Mouse (Mus musculus) hindbrain, embryonic 13.5 days (tissue): Measurements from ENCODE around the gene Fam160a2. TPM values are rescaled to one million over a fixed set of nuclear protein-coding genes. Genes with fewer than 3 reads are reported as not detected.
"Not testable (repeated sequence)": the region's sequence is repeated elsewhere in the genome, so short reads cannot be mapped to it uniquely, and the experiment has no call there.

Experiments used
- ATAC-seq: fragments of 200-750 bp; cut with Nextera tagmentation; 2 replicates; pipeline ENCODE4 v1.8.0; 2017; ENCODE audit warnings: moderate TSS enrichment; ENCODE audit not compliant: low FRiP score
- H3K27ac ChIP-seq: fragments of 300-500 bp; sonication (generic); 2 replicates; pipeline ENCODE4 v1.5.1; 2015; ENCODE audit warnings: inconsistent platforms, mild to moderate bottlenecking, moderate library complexity
- H3K27me3 ChIP-seq: fragments of 300-500 bp; sonication (generic); 2 replicates; pipeline ENCODE4 v1.6.1; 2015; ENCODE audit warnings: mild to moderate bottlenecking, inconsistent platforms
- H3K36me3 ChIP-seq: fragments of 300-500 bp; sonication (generic); 2 replicates; pipeline ENCODE4 v1.6.1; 2015; ENCODE audit warnings: mild to moderate bottlenecking, inconsistent platforms
- H3K4me1 ChIP-seq: fragments of 300-500 bp; sonication (generic); replicated peaks from 2 replicates; pipeline ENCODE4 v1.6.1; 2015; ENCODE audit warnings: inconsistent platforms
- H3K4me2 ChIP-seq: fragments of 300-500 bp; sonication (generic); 2 replicates; pipeline ENCODE4 v1.6.1; 2015; ENCODE audit warnings: inconsistent platforms, mild to moderate bottlenecking, moderate library complexity
- H3K4me3 ChIP-seq: fragments of 300-500 bp; sonication (generic); 2 replicates; pipeline ENCODE4 v1.5.1; 2015; ENCODE audit warnings: mild to moderate bottlenecking, inconsistent platforms
- H3K9ac ChIP-seq: fragments of 300-500 bp; sonication (generic); 2 replicates; pipeline ENCODE4 v1.6.1; 2015; ENCODE audit warnings: mild to moderate bottlenecking, inconsistent platforms
- H3K9me3 ChIP-seq: fragments of 300-500 bp; sonication (generic); 2 replicates; pipeline ENCODE4 v1.6.1; 2016; ENCODE audit warnings: inconsistent platforms
- WGBS: fragments of 180-500 bp; shearing (Covaris S2); methylation state at CpG from one replicate; pipeline ENCODE4 v1.1.7; 2015; 5-methylcytosine and 5-hydroxymethylcytosine counted together
- polyA plus RNA-seq: library from polyadenylated mRNA; unstranded; fragments of >200 nt; fragmentation: Nextera tagmentation; extraction: Ambion mirVana; gene quantifications from 2 replicates; pipeline ENCODE4 v1.2.1, GENCODE M21; 2015

Fam160a2 gene
- polyA plus RNA-seq, 1 experiment from 2014 or later, result 41.5 TPM

GRCm38 (mm10) chr7:105374866-105375265 lies 25.0 kb downstream of the Fam160a2 start, which contains the start of gene Gm5901:
TSS of gene Gm5901 (plus strand) at chr7:105375038.
- WGBS, result 93% methylated on average over 1 of the region's 1 CpGs
- no peak within 1 kb of the TSS for H3K4me3 ChIP-seq
- ATAC-seq, result no peak

GRCm38 (mm10) chr7:105373976-105374375 lies 25.9 kb downstream of the Fam160a2 start:
- H3K36me3 ChIP-seq, result peaks cover 70% of the 10 kb centered on the region

More at GRCm38 (mm10) chr7:105374866-105375265, 25.0 kb downstream of the Fam160a2 start, which contains the start of gene Gm5901:
- H3K4me2 ChIP-seq, result no peak within 1 kb of the TSS
- no peaks in the 10 kb centered on the region for H3K9me3 ChIP-seq
- H3K36me3 ChIP-seq, result peaks cover 78% of the 10 kb centered on the region
- H3K27me3 ChIP-seq, result no peaks in the 10 kb centered on the region
- H3K9ac ChIP-seq, result no peak within 1 kb of the TSS
- H3K27ac ChIP-seq, result no peak within 1 kb of the TSS
- H3K4me1 ChIP-seq, result no peaks in the 10 kb centered on the region

GRCm38 (mm10) chr7:105373509-105373908 lies 26.3 kb downstream of the Fam160a2 start:
- Histone ChIP-seq H3K27me3 (no peaks in the 10 kb centered on the region), H3K36me3 (peaks cover 65% of the 10 kb centered on the region), H3K27ac (no peak overlapping the region), H3K4me3 (no peak overlapping the region), H3K4me2 (no peak overlapping the region), H3K9ac (no peak overlapping the region), H3K4me1 (no peaks in the 10 kb centered on the region), H3K9me3 (no peaks in the 10 kb centered on the region)
- 95% methylated on average over 4 of the region's 4 CpGs for WGBS
- ATAC-seq, result no peak

More at GRCm38 (mm10) chr7:105373976-105374375, 25.9 kb downstream of the Fam160a2 start:
- H3K9ac ChIP-seq, result no peak overlapping the region
- no peaks in the 10 kb centered on the region for H3K4me1 ChIP-seq
- no peaks in the 10 kb centered on the region for H3K9me3 ChIP-seq
- H3K27ac ChIP-seq, result no peak overlapping the region
- H3K4me3 ChIP-seq, result no peak overlapping the region
- H3K4me2 ChIP-seq, result no peak overlapping the region
- H3K27me3 ChIP-seq, result no peaks in the 10 kb centered on the region
- 95% methylated on average over 3 of the region's 3 CpGs for WGBS
- no peak for ATAC-seq

GRCm38 (mm10) chr7:105372912-105373311 lies 26.9 kb downstream of the Fam160a2 start:
- Histone ChIP-seq H3K27me3 (no peaks in the 10 kb centered on the region), H3K9me3 (no peaks in the 10 kb centered on the region), H3K4me1 (no peaks in the 10 kb centered on the region), H3K36me3 (peaks cover 59% of the 10 kb centered on the region), H3K27ac (no peak overlapping the region), H3K4me2 (no peak overlapping the region), H3K4me3 (no peak overlapping the region), H3K9ac (no peak overlapping the region)
- WGBS, result 93% methylated on average over 1 of the region's 1 CpGs
- ATAC-seq, result no peak

GRCm38 (mm10) chr7:105368521-105368920 lies 31.3 kb downstream of the Fam160a2 start:
- H3K9ac ChIP-seq, result no peak overlapping the region
- ATAC-seq, result no peak
- no peaks in the 10 kb centered on the region for H3K4me1 ChIP-seq
- no peak overlapping the region for H3K27ac ChIP-seq
- no peaks in the 10 kb centered on the region for H3K9me3 ChIP-seq
- H3K4me2 ChIP-seq, result no peak overlapping the region
- no peak overlapping the region for H3K4me3 ChIP-seq
- H3K36me3 ChIP-seq, result peaks cover 23% of the 10 kb centered on the region
- H3K27me3 ChIP-seq, result no peaks in the 10 kb centered on the region
- WGBS, result 97% methylated on average over 4 of the region's 4 CpGs

GRCm38 (mm10) chr7:105367930-105368329 lies 31.9 kb downstream of the Fam160a2 start, which contains the start of gene Olfr692:
TSS of gene Olfr692 (plus strand) at chr7:105368230.
- no peak for ATAC-seq
- WGBS, result 97% methylated on average over 1 of the region's 1 CpGs

GRCm38 (mm10) chr7:105367268-105367667 lies 32.6 kb downstream of the Fam160a2 start:
- no peak overlapping the region for H3K4me2 ChIP-seq
- no peak for ATAC-seq
- H3K9me3 ChIP-seq, result no peaks in the 10 kb centered on the region
- no peak overlapping the region for H3K4me3 ChIP-seq
- no peaks in the 10 kb centered on the region for H3K27me3 ChIP-seq
- H3K27ac ChIP-seq, result no peak overlapping the region
- WGBS, result 82% methylated on average over 5 of the region's 5 CpGs
- H3K4me1 ChIP-seq, result no peaks in the 10 kb centered on the region
- H3K36me3 ChIP-seq, result peaks cover 11% of the 10 kb centered on the region
- no peak overlapping the region for H3K9ac ChIP-seq

More at GRCm38 (mm10) chr7:105367930-105368329, 31.9 kb downstream of the Fam160a2 start, which contains the start of gene Olfr692:
- Histone ChIP-seq H3K36me3 (peaks cover 17% of the 10 kb centered on the region), H3K9ac (no peak within 1 kb of the TSS), H3K9me3 (no peaks in the 10 kb centered on the region), H3K4me1 (no peaks in the 10 kb centered on the region), H3K27ac (no peak within 1 kb of the TSS), H3K4me3 (no peak within 1 kb of the TSS), H3K4me2 (no peak within 1 kb of the TSS), H3K27me3 (no peaks in the 10 kb centered on the region)

GRCm38 (mm10) chr7:105361713-105362112 lies 38.1 kb downstream of the Fam160a2 start:
- ATAC-seq, result no peak
- H3K9ac ChIP-seq, result no peak overlapping the region
- 90% methylated on average over 2 of the region's 2 CpGs for WGBS

GRCm38 (mm10) chr7:105356487-105356886 lies 43.4 kb downstream of the Fam160a2 start:
- H3K36me3 ChIP-seq, H3K4me1 ChIP-seq, H3K4me2 ChIP-seq, H3K4me3 ChIP-seq, H3K9ac ChIP-seq, H3K27me3 ChIP-seq, H3K9me3 ChIP-seq, H3K27ac ChIP-seq: not testable (repeated sequence)
- ATAC-seq, result peak; percentile 98
- WGBS, result 98% methylated on average over 1 of the region's 2 CpGs

More at GRCm38 (mm10) chr7:105361713-105362112, 38.1 kb downstream of the Fam160a2 start:
- no peak overlapping the region for H3K27ac ChIP-seq
- H3K4me2 ChIP-seq, result no peak overlapping the region
- no peaks in the 10 kb centered on the region for H3K36me3 ChIP-seq
- H3K9me3 ChIP-seq, result no peaks in the 10 kb centered on the region
- no peaks in the 10 kb centered on the region for H3K27me3 ChIP-seq
- no peak overlapping the region for H3K4me3 ChIP-seq
- no peaks in the 10 kb centered on the region for H3K4me1 ChIP-seq

- ATAC-seq, result peak; percentile 77
- H3K27ac ChIP-seq, H3K9me3 ChIP-seq, H3K27me3 ChIP-seq, H3K4me1 ChIP-seq, H3K4me2 ChIP-seq, H3K36me3 ChIP-seq, H3K9ac ChIP-seq, H3K4me3 ChIP-seq: not testable (repeated sequence)
- no CpG with 5 or more reads among the region's 5 CpGs for WGBS
Observed at GRCm38 (mm10) chr7:105356064-105356463, 43.8 kb downstream of the Fam160a2 start.

GRCm38 (mm10) chr7:105342752-105343151 lies 57.1 kb downstream of the Fam160a2 start:
- Histone ChIP-seq H3K27ac (no peak overlapping the region), H3K36me3 (no peaks in the 10 kb centered on the region), H3K27me3 (no peaks in the 10 kb centered on the region), H3K4me1 (no peaks in the 10 kb centered on the region), H3K4me3 (no peak overlapping the region), H3K4me2 (no peak overlapping the region), H3K9ac (no peak overlapping the region), H3K9me3 (no peaks in the 10 kb centered on the region)
- no peak for ATAC-seq
- 77% methylated on average over 2 of the region's 2 CpGs for WGBS

GRCm38 (mm10) chr7:105342170-105342569 lies 57.7 kb downstream of the Fam160a2 start, which contains the start of gene Olfr691:
TSS of gene Olfr691 (minus strand) at chr7:105342270.
- ATAC-seq, result no peak

GRCm38 (mm10) chr7:105334004-105334403 lies 65.8 kb downstream of the Fam160a2 start, which contains the start of gene Olfr690:
TSS of gene Olfr690 (minus strand) at chr7:105334104.
- Histone ChIP-seq H3K36me3 (no peaks in the 10 kb centered on the region), H3K27ac (no peak within 1 kb of the TSS), H3K27me3 (no peaks in the 10 kb centered on the region), H3K4me3 (no peak within 1 kb of the TSS), H3K4me2 (no peak within 1 kb of the TSS), H3K4me1 (no peaks in the 10 kb centered on the region), H3K9ac (no peak within 1 kb of the TSS), H3K9me3 (no peaks in the 10 kb centered on the region)
- 82% methylated on average over 1 of the region's 1 CpGs for WGBS
- ATAC-seq, result no peak

More at GRCm38 (mm10) chr7:105342170-105342569, 57.7 kb downstream of the Fam160a2 start, which contains the start of gene Olfr691:
- no peak within 1 kb of the TSS for H3K4me3 ChIP-seq
- WGBS, result 71% methylated on average over 1 of the region's 1 CpGs
- H3K9me3 ChIP-seq, result no peaks in the 10 kb centered on the region
- no peaks in the 10 kb centered on the region for H3K36me3 ChIP-seq
- no peaks in the 10 kb centered on the region for H3K4me1 ChIP-seq
- H3K4me2 ChIP-seq, result no peak within 1 kb of the TSS
- H3K27ac ChIP-seq, result no peak within 1 kb of the TSS
- no peaks in the 10 kb centered on the region for H3K27me3 ChIP-seq
- H3K9ac ChIP-seq, result no peak within 1 kb of the TSS
